Mouse (Mus musculus) forebrain, embryonic 12.5 days (tissue): ENCODE data around the gene Smg6. TPM values are rescaled to one million over a fixed set of nuclear protein-coding genes. Genes with fewer than 3 reads are reported as not detected.

Experiments used
- ATAC-seq: fragments of 200-750 bp; cut with Nextera tagmentation; 2 replicates; pipeline ENCODE4 v1.8.0; 2017; ENCODE audit warnings: moderate TSS enrichment; ENCODE audit not compliant: low FRiP score
- H3K27ac ChIP-seq: fragments of 300-500 bp; sonication (generic); 2 replicates; pipeline ENCODE4 v1.5.1; 2016; ENCODE audit warnings: mild to moderate bottlenecking
- H3K27me3 ChIP-seq: fragments of 300-500 bp; sonication (generic); 2 replicates; pipeline ENCODE4 v1.6.1; 2016; ENCODE audit warnings: mild to moderate bottlenecking
- H3K36me3 ChIP-seq: fragments of 300-500 bp; sonication (generic); replicated peaks from 2 replicates; pipeline ENCODE4 v1.6.1; 2016; ENCODE audit warnings: mild to moderate bottlenecking
- H3K4me1 ChIP-seq: fragments of 300-500 bp; sonication (generic); 2 replicates; pipeline ENCODE4 v1.6.1; 2016
- H3K4me2 ChIP-seq: fragments of 300-500 bp; sonication (generic); 2 replicates; pipeline ENCODE4 v1.6.1; 2016; ENCODE audit warnings: mild to moderate bottlenecking, moderate library complexity
- H3K4me3 ChIP-seq: fragments of 300-500 bp; sonication (generic); replicated peaks from 2 replicates; pipeline ENCODE4 v1.5.1; 2016; ENCODE audit warnings: mild to moderate bottlenecking
- H3K9ac ChIP-seq: fragments of 300-500 bp; sonication (generic); 2 replicates; pipeline ENCODE4 v1.6.1; 2016; ENCODE audit warnings: mild to moderate bottlenecking
- H3K9me3 ChIP-seq: fragments of 300-500 bp; sonication (generic); 2 replicates; pipeline ENCODE4 v1.6.1; 2016
- WGBS: fragments of 180-500 bp; shearing (Covaris S2); methylation state at CpG from one replicate; pipeline ENCODE4 v1.1.7; 2016; 5-methylcytosine and 5-hydroxymethylcytosine counted together
- polyA plus RNA-seq: library from polyadenylated mRNA; unstranded; fragments of >200 nt; fragmentation: Nextera tagmentation; extraction: Ambion mirVana; gene quantifications from 2 replicates; pipeline ENCODE4 v1.2.1, GENCODE M21; 2016

The Smg6 gene
- polyA plus RNA-seq, 1 experiment from 2014 or later: 22.0 TPM

GRCm38 (mm10) chr11:75108909-75109308 is 183.3 kb downstream of the Smg6 start:
- H3K9ac ChIP-seq: no peak overlapping the region
- no peaks in the 10 kb centered on the region for H3K27me3 ChIP-seq
- ATAC-seq: no peak
- H3K27ac ChIP-seq: no peak overlapping the region
- H3K4me1 ChIP-seq: no peaks in the 10 kb centered on the region
- no peaks in the 10 kb centered on the region; the same call in 1 of the 2 replicates for H3K36me3 ChIP-seq
- no peaks in the 10 kb centered on the region for H3K9me3 ChIP-seq
- no peak overlapping the region for H3K4me3 ChIP-seq
- H3K4me2 ChIP-seq: no peak overlapping the region

GRCm38 (mm10) chr11:75116379-75116778 is 190.8 kb downstream of the Smg6 start:
- H3K4me3 ChIP-seq: no peak overlapping the region
- no peaks in the 10 kb centered on the region for H3K4me1 ChIP-seq
- no peaks in the 10 kb centered on the region for H3K9me3 ChIP-seq
- ATAC-seq: no peak
- no peaks in the 10 kb centered on the region for H3K36me3 ChIP-seq
- WGBS: 92% methylated on average over 6 of the region's 6 CpGs
- H3K9ac ChIP-seq: no peak overlapping the region
- no peak overlapping the region for H3K27ac ChIP-seq
- no peaks in the 10 kb centered on the region for H3K27me3 ChIP-seq
- no peak overlapping the region for H3K4me2 ChIP-seq

DNA sequence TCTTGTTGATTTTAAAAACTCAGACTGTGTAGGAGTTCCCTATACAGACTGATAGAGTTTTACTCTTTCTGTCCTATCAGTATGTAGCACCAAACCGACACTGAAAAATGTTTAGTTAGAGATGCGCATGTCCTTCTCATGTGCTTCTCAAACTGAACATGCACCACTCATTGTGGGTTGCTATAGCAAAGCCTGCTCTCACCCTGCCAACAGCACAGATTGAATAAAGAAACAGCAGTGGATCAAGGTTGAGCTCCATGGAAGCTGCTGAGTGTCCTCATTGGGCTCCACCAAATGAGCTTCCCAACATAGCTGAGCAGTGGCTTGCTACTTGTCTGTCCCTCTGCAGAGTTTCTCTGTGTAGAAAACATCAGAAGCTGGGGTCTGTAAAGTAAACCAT is 192.5 kb downstream of the Smg6 start:
- no peak for ATAC-seq
- Histone ChIP-seq H3K4me2 (no peak overlapping the region), H3K27ac (no peak overlapping the region), H3K9ac (no peak overlapping the region), H3K36me3 (no peaks in the 10 kb centered on the region), H3K9me3 (no peaks in the 10 kb centered on the region), H3K4me3 (no peak overlapping the region), H3K27me3 (no peaks in the 10 kb centered on the region), H3K4me1 (no peaks in the 10 kb centered on the region)
- WGBS: 98% methylated on average over 2 of the region's 2 CpGs

DNA sequence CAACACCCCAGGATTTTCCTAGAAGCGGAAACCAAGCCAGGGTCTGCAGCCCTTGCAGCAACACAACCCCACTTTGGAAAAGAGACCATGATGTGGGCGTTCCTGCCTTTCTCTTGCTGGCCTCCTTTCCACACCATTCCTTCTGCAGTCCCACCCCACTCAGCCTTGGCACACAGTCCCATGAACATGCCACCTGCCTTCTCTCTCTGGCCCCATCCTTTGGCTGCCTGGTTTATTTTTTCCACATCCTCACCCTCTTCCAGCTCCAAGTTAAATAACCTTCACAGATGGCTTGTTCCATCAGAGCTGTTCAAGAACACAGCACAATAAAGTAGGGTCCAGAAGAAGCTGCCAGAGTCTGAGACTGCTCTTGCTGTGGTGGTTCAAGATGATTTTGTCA is 193.7 kb downstream of the Smg6 start:
- Histone ChIP-seq H3K9ac (no peak overlapping the region), H3K9me3 (no peaks in the 10 kb centered on the region), H3K36me3 (no peaks in the 10 kb centered on the region), H3K4me3 (no peak overlapping the region), H3K27me3 (no peaks in the 10 kb centered on the region), H3K4me1 (no peaks in the 10 kb centered on the region), H3K27ac (no peak overlapping the region), H3K4me2 (no peak overlapping the region)
- 90% methylated on average over 2 of the region's 2 CpGs for WGBS
- no peak for ATAC-seq

GRCm38 (mm10) chr11:75119841-75120240 is 194.2 kb downstream of the Smg6 start:
- H3K27ac ChIP-seq: no peak overlapping the region
- H3K27me3 ChIP-seq: no peaks in the 10 kb centered on the region
- ATAC-seq: no peak
- no peaks in the 10 kb centered on the region for H3K4me1 ChIP-seq
- H3K36me3 ChIP-seq: no peaks in the 10 kb centered on the region
- H3K4me2 ChIP-seq: no peak overlapping the region
- H3K4me3 ChIP-seq: no peak overlapping the region
- no peak overlapping the region for H3K9ac ChIP-seq
- no peaks in the 10 kb centered on the region for H3K9me3 ChIP-seq
- WGBS: 87% methylated on average over 3 of the region's 3 CpGs

- H3K9ac ChIP-seq: no peak overlapping the region
- H3K27ac ChIP-seq: no peak overlapping the region
- WGBS: 74% methylated on average over 1 of the region's 1 CpGs
- no peak overlapping the region for H3K4me3 ChIP-seq
- H3K36me3 ChIP-seq: no peaks in the 10 kb centered on the region
- no peak overlapping the region for H3K4me2 ChIP-seq
- H3K4me1 ChIP-seq: no peaks in the 10 kb centered on the region
- ATAC-seq: no peak
- no peaks in the 10 kb centered on the region for H3K9me3 ChIP-seq
- H3K27me3 ChIP-seq: no peaks in the 10 kb centered on the region
Observed at GRCm38 (mm10) chr11:75121348-75121747, 195.7 kb downstream of the Smg6 start.

GRCm38 (mm10) chr11:75124406-75124805 is 198.8 kb downstream of the Smg6 start:
- WGBS: 94% methylated on average over 2 of the region's 2 CpGs
- Histone ChIP-seq H3K36me3 (no peaks in the 10 kb centered on the region), H3K4me1 (no peaks in the 10 kb centered on the region)

DNA sequence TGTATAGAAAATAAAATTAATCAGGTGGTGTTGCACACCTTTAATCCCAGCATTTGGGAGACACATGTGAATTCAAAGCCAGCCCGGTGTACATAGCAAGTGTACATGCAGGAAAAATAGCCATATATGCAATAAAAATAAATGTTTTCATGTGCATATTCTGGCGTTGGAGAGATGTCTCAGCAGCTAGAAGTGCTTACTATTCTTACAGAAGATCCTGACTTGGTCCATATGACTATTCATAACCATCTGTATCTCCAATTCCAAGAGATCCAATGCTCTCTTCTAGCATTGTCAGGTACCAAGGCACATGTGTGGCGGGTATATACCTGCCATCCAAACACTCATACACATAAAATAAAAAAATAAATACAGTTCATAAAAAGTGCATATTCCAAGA is 200.8 kb downstream of the Smg6 start:
- no peak for ATAC-seq
- 92% methylated on average over 3 of the region's 3 CpGs for WGBS
- no peak overlapping the region for H3K4me2 ChIP-seq
- H3K9me3 ChIP-seq: no peaks in the 10 kb centered on the region
- H3K4me1 ChIP-seq: no peaks in the 10 kb centered on the region
- H3K27ac ChIP-seq: no peak overlapping the region
- H3K4me3 ChIP-seq: no peak overlapping the region
- no peaks in the 10 kb centered on the region for H3K36me3 ChIP-seq
- no peaks in the 10 kb centered on the region for H3K27me3 ChIP-seq
- H3K9ac ChIP-seq: no peak overlapping the region

More at GRCm38 (mm10) chr11:75124406-75124805, 198.8 kb downstream of the Smg6 start:
- Histone ChIP-seq H3K9me3 (no peaks in the 10 kb centered on the region), H3K27ac (no peak overlapping the region), H3K4me3 (no peak overlapping the region), H3K27me3 (no peaks in the 10 kb centered on the region), H3K9ac (no peak overlapping the region), H3K4me2 (no peak overlapping the region)
- no peak for ATAC-seq

DNA sequence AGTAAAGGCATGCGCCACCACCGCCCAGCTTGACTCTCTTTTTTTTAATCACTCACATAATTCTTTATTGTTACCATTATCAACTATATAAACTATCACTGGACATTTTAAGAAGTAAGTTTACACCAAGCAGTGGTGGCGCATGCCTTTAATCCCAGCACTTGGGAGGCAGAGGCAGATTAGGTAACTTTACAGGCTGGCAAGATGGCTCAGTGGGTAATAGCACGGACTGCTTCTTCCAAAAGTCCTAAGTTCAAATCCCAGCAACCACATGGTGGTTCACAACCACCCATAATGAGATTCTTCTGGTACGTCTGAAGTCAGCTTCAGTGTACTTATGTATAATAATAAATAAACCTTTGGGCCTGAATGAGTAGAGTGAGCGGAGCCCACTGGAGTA is 203.9 kb downstream of the Smg6 start:
- WGBS: 98% methylated on average over 6 of the region's 6 CpGs
- Histone ChIP-seq H3K36me3 (no peaks in the 10 kb centered on the region), H3K4me3 (no peak overlapping the region), H3K27ac (no peak overlapping the region), H3K4me1 (peaks cover 12% of the 10 kb centered on the region), H3K9me3 (no peaks in the 10 kb centered on the region), H3K4me2 (no peak overlapping the region), H3K9ac (no peak overlapping the region), H3K27me3 (no peaks in the 10 kb centered on the region)
- no peak for ATAC-seq

GRCm38 (mm10) chr11:75131300-75131699 is 205.7 kb downstream of the Smg6 start:
- Histone ChIP-seq H3K36me3 (no peaks in the 10 kb centered on the region), H3K9ac (no peak overlapping the region), H3K4me1 (peaks cover 15% of the 10 kb centered on the region), H3K4me2 (no peak overlapping the region), H3K27me3 (no peaks in the 10 kb centered on the region), H3K4me3 (no peak overlapping the region), H3K9me3 (no peaks in the 10 kb centered on the region), H3K27ac (no peak overlapping the region)
- WGBS: 85% methylated on average over 4 of the region's 4 CpGs
- ATAC-seq: no peak

DNA sequence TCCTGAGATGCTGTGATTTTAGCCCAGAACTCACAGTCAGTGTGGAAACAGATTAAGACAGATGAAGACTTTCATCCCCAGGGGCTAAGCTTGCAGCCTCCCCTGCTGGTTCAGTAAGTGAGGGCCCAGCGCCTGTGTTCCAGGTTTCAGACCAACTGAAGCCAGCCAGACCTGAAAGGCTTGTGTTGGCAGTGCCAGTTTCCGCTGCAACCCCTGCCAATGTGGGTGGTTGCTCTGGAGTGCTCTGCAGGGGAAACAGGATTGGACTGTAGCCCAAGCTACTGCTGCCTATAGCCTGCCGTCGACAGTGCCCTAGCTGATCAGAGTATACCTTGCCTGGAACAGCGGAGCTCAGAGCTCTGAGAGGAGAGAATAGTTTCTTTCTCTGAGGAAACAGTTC is 206.7 kb downstream of the Smg6 start:
- no peaks in the 10 kb centered on the region for H3K36me3 ChIP-seq
- H3K4me2 ChIP-seq: no peak overlapping the region
- no peaks in the 10 kb centered on the region for H3K27me3 ChIP-seq
- WGBS: 80% methylated on average over 5 of the region's 5 CpGs
- peaks cover 15% of the 10 kb centered on the region for H3K4me1 ChIP-seq
- H3K9ac ChIP-seq: no peak overlapping the region
- no peak for ATAC-seq
- H3K27ac ChIP-seq: no peak overlapping the region
- no peaks in the 10 kb centered on the region for H3K9me3 ChIP-seq
- no peak overlapping the region for H3K4me3 ChIP-seq

GRCm38 (mm10) chr11:75133391-75133790 is 207.8 kb downstream of the Smg6 start:
- H3K27me3 ChIP-seq: no peaks in the 10 kb centered on the region
- H3K36me3 ChIP-seq: no peaks in the 10 kb centered on the region
- H3K9ac ChIP-seq: no peak overlapping the region
- H3K9me3 ChIP-seq: no peaks in the 10 kb centered on the region
- peak overlapping the region; percentile 50; the same call in 1 of the 2 replicates for H3K27ac ChIP-seq
- ATAC-seq: no peak
- H3K4me1 ChIP-seq: peaks cover 15% of the 10 kb centered on the region
- 88% methylated on average over 5 of the region's 5 CpGs for WGBS
- no peak overlapping the region for H3K4me2 ChIP-seq
- H3K4me3 ChIP-seq: no peak overlapping the region

GRCm38 (mm10) chr11:75133951-75134350 is 208.3 kb downstream of the Smg6 start:
- ATAC-seq: peak; percentile 23; the same call in 1 of the 2 replicates
- no peak overlapping the region for H3K4me3 ChIP-seq
- H3K4me1 ChIP-seq: peaks cover 15% of the 10 kb centered on the region
- no peaks in the 10 kb centered on the region for H3K27me3 ChIP-seq
- peak overlapping the region; percentile 50; the same call in 1 of the 2 replicates for H3K27ac ChIP-seq
- 0 out of 2 replicates have a peak, but pooled peaks cover under 1% of the 10 kb centered on the region for H3K36me3 ChIP-seq
- no peak overlapping the region for H3K4me2 ChIP-seq
- WGBS: 6% methylated on average over 2 of the region's 2 CpGs
- H3K9me3 ChIP-seq: no peaks in the 10 kb centered on the region
- no peak overlapping the region for H3K9ac ChIP-seq
